ENCODE assay signal across 9 mouse cellular contexts in genomic region chr17:28329503-28330231, GRCm38 (mm10). TPM values are rescaled to one million over a fixed set of nuclear protein-coding genes. Genes with fewer than 3 reads are reported as not detected.
DNase-seq lines count a peak whose midpoint lies in the region; ATAC-seq lines count a peak whose summit lies in the region.
"Had no signal": no experiment of that assay in that cellular context is flagged by ENCODE, and none has a peak within 500 bp of the region (broad histone marks: within the 10 kb centered on the region; RNA-seq: fewer than 3 reads in every experiment).

No protein-coding gene starts in this region.

- H3K27ac ChIP-seq in kidney, embryonic 15.5 days: peak overlapping the region; percentile 97
- no peak overlapping the region for H3K27ac ChIP-seq in hindbrain, embryonic 13.5 days
- no peak overlapping the region for H3K27ac ChIP-seq in midbrain, embryonic 16.5 days (ENCODE audit: low read length)

- peak overlapping the region; percentile 91 for H3K4me3 ChIP-seq in kidney, embryonic 15.5 days (replicated peaks)
- peak overlapping the region; percentile 90 for H3K4me3 ChIP-seq in hindbrain, embryonic 13.5 days
- H3K4me3 ChIP-seq in midbrain, embryonic 16.5 days (ENCODE audit: low read depth, low read length): peak overlapping the region; percentile 66

- DNase-seq in kidney, adult 18-20 months: no peak
- peak; percentile 60 for DNase-seq in R1 (ENCODE audit: low read depth, low spot score)
- no peak for DNase-seq in right cerebral cortex, postnatal 25 days
- no peak for DNase-seq in thymus, postnatal 36 days
- no peak for DNase-seq in cerebellum, postnatal 36 days
- DNase-seq: thymus, postnatal 14 days had no signal

- peak overlapping the region; percentile 91 for H3K4me2 ChIP-seq in kidney, embryonic 15.5 days
- peak overlapping the region; percentile 97 for H3K4me2 ChIP-seq in hindbrain, embryonic 13.5 days
- peak overlapping the region; percentile 81 for H3K4me2 ChIP-seq in midbrain, embryonic 16.5 days (ENCODE audit: low read length)

- peak overlapping the region; percentile 99 for H3K9ac ChIP-seq in kidney, embryonic 15.5 days
- peak overlapping the region; percentile 100 for H3K9ac ChIP-seq in hindbrain, embryonic 13.5 days
- peak overlapping the region; percentile 95 for H3K9ac ChIP-seq in midbrain, embryonic 16.5 days (ENCODE audit: low read depth, low read length)

- no peaks in the 10 kb centered on the region for H3K9me3 ChIP-seq in kidney, embryonic 15.5 days (replicated peaks)
- H3K9me3 ChIP-seq in hindbrain, embryonic 13.5 days: no peaks in the 10 kb centered on the region
- no peaks in the 10 kb centered on the region for H3K9me3 ChIP-seq in midbrain, embryonic 16.5 days (replicated peaks; ENCODE audit: control insufficient read depth, low read length, poor library complexity, severe bottlenecking)

- no peaks in the 10 kb centered on the region for H3K27me3 ChIP-seq in kidney, embryonic 15.5 days
- H3K27me3 ChIP-seq in hindbrain, embryonic 13.5 days: no peaks in the 10 kb centered on the region
- H3K27me3 ChIP-seq in midbrain, embryonic 16.5 days (ENCODE audit: control insufficient read depth, insufficient read depth, low read depth, low read length): no peaks in the 10 kb centered on the region

- ATAC-seq in kidney, embryonic 15.5 days (replicated peaks; ENCODE audit: low FRiP score): no peak
- ATAC-seq in hindbrain, embryonic 13.5 days (ENCODE audit: low FRiP score): no peak
- ATAC-seq in midbrain, embryonic 16.5 days: no peak

- H3K36me3 ChIP-seq in kidney, embryonic 15.5 days: peaks cover 63% of the 10 kb centered on the region
- H3K36me3 ChIP-seq in hindbrain, embryonic 13.5 days: peaks cover 42% of the 10 kb centered on the region
- peaks cover 2% of the 10 kb centered on the region for H3K36me3 ChIP-seq in midbrain, embryonic 16.5 days (ENCODE audit: control insufficient read depth, insufficient read depth, low read length)

- 2% methylated on average over 4 of the region's 4 CpGs for WGBS in kidney, embryonic 15.5 days
- WGBS in hindbrain, embryonic 13.5 days: 7% methylated on average over 4 of the region's 4 CpGs
- WGBS in midbrain, embryonic 16.5 days: 10% methylated on average over 4 of the region's 4 CpGs

- H3K4me1 ChIP-seq in kidney, embryonic 15.5 days: peaks cover 61% of the 10 kb centered on the region
- H3K4me1 ChIP-seq in hindbrain, embryonic 13.5 days (replicated peaks): peaks cover 36% of the 10 kb centered on the region
- H3K4me1 ChIP-seq in midbrain, embryonic 16.5 days (ENCODE audit: control insufficient read depth, insufficient read depth, low read length): peaks cover 18% of the 10 kb centered on the region

RNA-seq across cellular contexts. Expression of gene Rpl10a, which starts 1.4 kb away (rescaled TPM):
- polyA plus RNA-seq in kidney, embryonic 15.5 days (2015; fragmentation: Nextera tagmentation; extraction: Ambion mirVana): 643 and 689 TPM in 2 replicates
- polyA plus RNA-seq in hindbrain, embryonic 13.5 days (2015; fragmentation: Nextera tagmentation; extraction: Ambion mirVana): 336 and 366 TPM in 2 replicates
- polyA plus RNA-seq in midbrain, embryonic 16.5 days (2015; fragmentation: Nextera tagmentation; extraction: Ambion mirVana): 304 and 312 TPM in 2 replicates

RNA-seq across cellular contexts. Expression of gene Fance, which starts 16.3 kb away (rescaled TPM):
- 28.4 and 33.7 TPM in 2 replicates for polyA plus RNA-seq in kidney, embryonic 15.5 days (2015; fragmentation: Nextera tagmentation; extraction: Ambion mirVana)
- polyA plus RNA-seq in hindbrain, embryonic 13.5 days (2015; fragmentation: Nextera tagmentation; extraction: Ambion mirVana): 21.9 and 24.2 TPM in 2 replicates
- 25.2 and 26.3 TPM in 2 replicates for polyA plus RNA-seq in midbrain, embryonic 16.5 days (2015; fragmentation: Nextera tagmentation; extraction: Ambion mirVana)

RNA-seq across cellular contexts. Expression of gene Tead3, which starts 20.9 kb away (rescaled TPM):
- 9.8 and 11.0 TPM in 2 replicates for polyA plus RNA-seq in kidney, embryonic 15.5 days (2015; fragmentation: Nextera tagmentation; extraction: Ambion mirVana)
- 1.8 and 2.0 TPM in 2 replicates for polyA plus RNA-seq in hindbrain, embryonic 13.5 days (2015; fragmentation: Nextera tagmentation; extraction: Ambion mirVana)
- 1.3 and 1.4 TPM in 2 replicates for polyA plus RNA-seq in midbrain, embryonic 16.5 days (2015; fragmentation: Nextera tagmentation; extraction: Ambion mirVana)

RNA-seq across cellular contexts. Expression of gene Tulp1, which starts 35.4 kb away (rescaled TPM):
- 5.6 and 6.4 TPM in 2 replicates for polyA plus RNA-seq in kidney, embryonic 15.5 days (2015; fragmentation: Nextera tagmentation; extraction: Ambion mirVana)
- 2.1 and 2.2 TPM in 2 replicates for polyA plus RNA-seq in hindbrain, embryonic 13.5 days (2015; fragmentation: Nextera tagmentation; extraction: Ambion mirVana)
- polyA plus RNA-seq in midbrain, embryonic 16.5 days (2015; fragmentation: Nextera tagmentation; extraction: Ambion mirVana): 1.4 and 1.7 TPM in 2 replicates
